Mouse (Mus musculus) layer of hippocampus, postnatal 36 days (tissue): ENCODE measurements around the gene Hunk. TPM values are rescaled to one million over a fixed set of nuclear protein-coding genes. Genes with fewer than 3 reads are reported as not detected.

Experiments
- DNase-seq, 2 experiments: peaks; one replicate each; pipeline ENCODE4 v3.0.0; 2022
- total RNA-seq, 2 experiments: library from RNA; stranded (reverse); gene quantifications; 2 replicates each; pipeline ENCODE4 v1.2.3; 2021

Gene Hunk
- total RNA-seq, 2 experiments from 2014 or later = 24.9 to 25.2 TPM

DNA sequence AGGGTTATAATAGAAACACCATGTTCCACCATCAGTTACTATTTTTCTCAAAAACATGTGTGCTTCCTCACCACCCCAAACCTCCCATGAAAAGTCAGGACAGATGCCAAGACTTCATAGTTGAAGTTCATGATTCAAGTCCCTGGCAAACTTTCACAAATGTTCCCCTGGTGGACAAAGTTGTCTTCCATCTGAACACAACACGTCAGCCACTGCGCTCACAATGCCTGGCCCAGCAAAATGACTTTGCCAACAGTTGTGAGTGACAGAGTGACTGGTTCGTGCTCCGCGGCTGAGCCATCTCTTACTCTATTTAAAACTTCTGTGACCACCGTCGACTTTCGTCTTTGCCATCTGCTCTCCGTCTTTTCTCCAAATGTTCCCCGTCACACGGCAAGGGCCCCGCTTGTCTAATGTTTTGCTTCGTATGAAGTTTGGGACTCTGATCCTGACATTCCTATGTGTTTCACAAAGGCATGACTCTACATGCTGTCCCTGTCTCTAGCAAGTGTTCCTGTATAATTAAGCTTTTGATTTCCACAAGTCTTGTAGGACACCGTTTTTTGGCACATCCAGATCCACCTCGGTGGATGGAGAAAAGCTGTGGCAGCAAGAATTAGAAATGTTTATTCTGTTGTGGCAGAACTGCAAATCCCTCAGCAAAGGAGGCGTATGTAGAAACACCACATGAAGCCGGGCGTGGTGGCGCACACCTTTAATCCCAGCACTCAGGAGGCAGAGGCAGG lies 125.9 kb downstream of the Hunk start:
- peak in 1 of 2 experiments; percentile 26 for DNase-seq

DNA sequence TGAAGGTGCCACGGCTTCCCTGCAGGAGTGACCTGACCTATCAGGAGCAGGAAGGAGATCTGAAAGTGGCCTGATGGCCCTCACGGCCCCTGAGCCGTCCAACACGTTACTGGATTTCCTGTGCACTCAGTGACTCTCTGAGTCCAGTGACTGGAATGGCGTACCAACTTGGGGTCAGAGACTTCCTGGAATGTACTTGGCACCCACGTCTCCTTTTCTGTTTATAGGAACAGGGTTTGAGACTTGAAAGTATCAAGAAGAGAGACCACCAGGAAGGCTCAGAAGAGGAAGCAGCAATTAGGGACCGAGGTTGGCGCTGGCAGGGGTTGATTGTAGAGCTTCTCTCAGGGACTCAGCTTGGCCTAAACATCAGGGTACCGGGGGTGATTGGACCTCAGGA lies 131.2 kb downstream of the Hunk start:
- no peak for DNase-seq

DNA sequence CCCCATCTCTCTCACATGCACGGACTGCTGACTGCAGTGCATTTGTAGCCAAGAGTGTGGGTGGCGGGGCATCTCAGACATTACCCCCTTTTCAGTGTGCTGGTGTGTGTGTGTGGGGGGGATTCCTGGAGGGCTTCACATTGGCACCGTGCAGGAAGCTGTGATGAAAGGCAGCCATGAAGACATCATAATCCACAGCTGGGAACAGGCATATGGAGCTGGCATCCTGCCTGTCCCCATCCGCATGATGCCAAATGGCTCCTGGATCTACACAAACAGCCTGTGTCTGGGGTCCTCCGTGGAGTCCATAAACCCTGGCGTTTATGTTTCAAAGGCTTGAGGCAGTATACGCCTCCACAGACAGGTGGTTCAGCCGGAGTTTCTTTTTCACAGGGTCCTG lies 132.4 kb downstream of the Hunk start:
- DNase-seq = peak in 1 of 2 experiments; percentile 30

DNA sequence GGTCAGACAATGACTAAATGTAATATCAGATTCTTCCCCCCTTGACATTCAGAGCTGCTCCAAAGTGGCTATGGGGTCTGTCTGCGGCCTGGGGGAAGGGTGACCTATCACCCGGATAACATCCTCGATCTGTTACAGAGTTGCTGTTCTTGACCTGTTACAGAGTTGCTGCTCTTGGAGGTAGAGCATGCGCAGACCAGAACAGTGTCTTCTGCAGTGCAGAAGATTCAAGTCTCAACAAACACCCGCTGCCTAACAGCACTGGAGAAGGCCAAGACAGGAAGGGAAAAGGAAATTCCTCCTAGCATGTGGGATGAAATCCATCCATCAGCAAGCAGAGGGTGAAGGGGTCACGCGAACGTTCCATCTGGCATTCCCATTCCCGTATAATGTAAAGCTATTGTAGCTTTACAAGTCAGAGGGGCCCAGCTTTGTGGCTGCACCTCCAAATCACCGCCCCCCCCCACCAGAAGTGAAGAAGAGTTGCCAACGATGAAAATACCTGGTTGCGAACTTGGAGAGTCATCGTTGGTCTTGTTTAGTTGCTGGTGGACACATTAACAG lies 133.0 kb downstream of the Hunk start:
- DNase-seq = no peak

DNA sequence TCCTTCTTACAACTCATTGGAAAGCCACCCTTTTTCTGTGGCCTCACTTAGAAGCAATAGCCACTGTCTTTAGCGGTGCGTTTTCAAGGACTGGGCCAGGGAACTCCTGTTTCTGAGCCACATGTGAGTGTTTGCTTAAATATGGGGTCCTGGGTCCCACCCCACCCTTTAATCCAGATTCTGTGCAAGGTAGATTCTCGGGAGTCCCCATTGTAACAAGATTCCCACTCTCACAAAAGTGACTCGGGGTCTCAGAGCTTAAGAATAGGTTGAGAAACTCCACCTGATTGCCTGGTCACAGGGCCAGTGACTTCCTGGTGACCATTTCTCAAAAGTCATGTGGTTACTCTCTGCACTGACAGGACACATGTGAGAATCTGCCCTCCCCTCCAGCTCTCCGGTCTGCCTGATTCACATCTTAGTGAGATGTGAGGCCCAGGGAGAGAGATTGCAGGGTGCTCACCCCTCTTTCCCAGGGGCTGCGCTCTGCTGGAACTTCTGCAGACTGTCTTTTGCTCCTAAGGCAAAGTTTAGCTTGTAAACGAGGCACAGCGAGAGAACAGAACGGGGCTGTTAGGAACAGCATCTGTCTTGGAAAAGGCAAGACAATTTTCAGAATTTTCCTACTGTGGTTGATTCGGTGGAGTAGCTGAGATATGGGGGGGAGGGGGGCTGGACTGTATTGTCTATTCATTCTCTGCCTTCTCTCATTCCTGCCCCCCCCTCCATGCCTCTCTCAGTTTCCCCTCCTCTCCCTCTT lies 135.6 kb downstream of the Hunk start:
- DNase-seq = no peak

DNA sequence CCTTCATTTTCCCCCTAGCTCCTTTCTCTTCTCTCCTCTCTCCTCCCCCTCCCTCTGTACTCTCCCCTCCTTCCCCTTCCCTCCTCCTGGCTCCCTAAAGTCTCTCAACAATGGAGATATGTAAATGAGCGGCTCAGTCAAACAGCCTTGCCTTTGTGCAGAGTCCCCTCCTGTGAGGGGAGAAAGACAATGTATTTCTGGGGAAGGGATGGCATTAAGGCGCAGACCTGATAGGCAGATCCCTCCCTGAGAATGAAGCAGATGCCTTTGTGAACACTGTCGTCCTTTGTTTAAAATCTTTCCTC lies 136.1 kb downstream of the Hunk start:
- no peak for DNase-seq

DNA sequence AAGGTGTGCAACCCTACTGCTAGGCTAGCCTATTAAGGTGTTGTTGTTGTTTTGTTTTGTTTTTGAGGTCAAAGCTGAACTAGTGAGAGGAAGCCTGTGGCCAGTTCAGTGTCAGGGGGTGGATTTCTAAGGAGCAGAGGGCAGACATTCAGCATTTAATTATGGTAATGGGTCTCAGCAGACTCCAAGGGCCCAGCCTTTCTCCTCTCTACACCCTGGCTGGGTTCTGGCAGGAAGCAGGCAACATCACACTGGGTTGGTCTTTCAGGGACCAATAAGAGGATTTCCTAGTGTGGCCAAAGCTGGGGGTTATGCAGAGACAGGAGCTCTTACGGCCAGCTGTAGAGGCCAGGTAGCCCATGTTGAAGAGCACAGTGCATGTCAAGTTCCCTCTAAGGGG lies 136.8 kb downstream of the Hunk start:
- no peak for DNase-seq

DNA sequence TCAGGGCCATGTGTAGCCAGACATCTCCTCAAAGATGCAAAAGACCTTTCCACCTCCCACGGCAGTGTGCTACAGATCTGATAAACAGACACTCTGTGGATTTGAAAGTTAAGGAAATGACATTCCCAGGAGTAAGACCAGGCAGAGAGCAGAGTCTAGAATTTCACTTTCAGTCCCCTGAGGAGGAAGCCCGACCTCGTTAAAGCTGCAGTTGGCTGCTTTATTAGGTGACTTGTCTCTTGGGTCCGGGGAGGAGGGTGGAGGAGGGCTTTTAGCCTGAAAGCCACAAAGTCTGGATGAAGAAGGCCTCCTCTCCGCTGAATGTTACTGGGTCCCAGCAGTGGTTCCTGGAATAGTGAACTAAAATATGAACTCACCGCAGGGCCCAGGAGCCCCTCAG lies 137.6 kb downstream of the Hunk start:
- DNase-seq = no peak

DNA sequence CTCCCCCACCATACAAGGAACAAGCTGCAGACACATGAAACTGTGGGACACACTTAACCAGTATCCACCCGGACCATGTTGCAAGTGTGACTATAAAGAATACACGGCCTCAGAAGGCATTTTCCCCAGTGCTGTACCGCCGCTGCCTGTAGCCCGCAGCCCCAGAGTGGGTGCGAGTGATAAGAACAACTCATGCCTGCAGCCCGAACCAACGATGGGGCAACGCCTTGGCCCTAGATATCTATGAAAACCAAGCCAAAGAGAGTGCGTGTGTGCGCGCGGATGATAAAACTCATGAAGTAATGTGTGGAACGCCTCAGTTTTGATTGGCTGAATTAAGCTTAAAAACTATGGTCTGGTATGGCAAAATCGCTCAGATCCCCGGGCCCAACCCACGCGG lies 138.1 kb downstream of the Hunk start:
- DNase-seq = no peak

DNA sequence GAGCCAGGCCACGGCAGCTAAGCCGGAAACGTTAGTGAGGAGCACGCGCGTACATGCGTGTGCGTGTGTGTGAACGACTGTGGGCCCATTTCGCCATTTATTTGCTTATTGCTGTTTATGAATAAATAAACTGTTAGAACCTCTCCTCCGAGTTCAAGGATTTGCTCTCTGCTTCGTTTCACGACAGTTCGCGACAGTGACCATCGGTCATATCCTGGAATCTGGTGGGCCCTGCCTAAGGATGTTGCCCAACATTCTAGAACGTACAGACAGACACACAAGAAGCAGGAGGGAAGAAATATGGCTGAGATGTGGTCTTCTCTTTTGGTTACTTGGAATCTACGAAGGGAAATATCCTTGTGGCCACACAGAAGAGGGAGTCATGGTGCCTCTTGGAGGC lies 138.6 kb downstream of the Hunk start:
- no peak for DNase-seq

DNA sequence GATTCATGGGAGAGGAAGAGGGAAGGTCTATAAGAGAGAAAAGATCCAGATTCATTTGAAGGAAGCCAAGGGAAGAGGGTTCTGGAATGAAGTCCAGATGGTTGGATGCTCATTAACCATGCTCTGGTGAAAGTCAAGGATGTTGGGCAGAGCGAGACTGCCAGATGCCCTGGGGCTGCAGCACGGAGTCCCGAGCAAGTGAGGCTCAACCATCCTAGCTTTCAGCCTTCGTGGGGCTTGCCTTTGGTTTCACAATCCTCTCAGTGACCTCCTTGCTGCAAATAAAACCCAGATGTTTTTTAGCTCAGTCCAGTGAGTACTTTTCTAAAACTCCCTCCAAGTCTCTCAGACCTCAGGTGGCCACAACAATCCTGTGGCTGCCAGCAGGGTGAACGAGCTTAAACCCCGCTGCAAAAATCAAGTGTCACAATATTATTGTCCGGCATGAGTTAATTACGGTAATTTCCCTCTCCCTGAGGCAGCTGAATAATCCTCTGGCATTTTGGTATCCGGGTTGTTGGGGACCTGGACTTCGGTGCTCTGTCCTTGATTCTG lies 147.4 kb downstream of the Hunk start:
- no peak for DNase-seq

DNA sequence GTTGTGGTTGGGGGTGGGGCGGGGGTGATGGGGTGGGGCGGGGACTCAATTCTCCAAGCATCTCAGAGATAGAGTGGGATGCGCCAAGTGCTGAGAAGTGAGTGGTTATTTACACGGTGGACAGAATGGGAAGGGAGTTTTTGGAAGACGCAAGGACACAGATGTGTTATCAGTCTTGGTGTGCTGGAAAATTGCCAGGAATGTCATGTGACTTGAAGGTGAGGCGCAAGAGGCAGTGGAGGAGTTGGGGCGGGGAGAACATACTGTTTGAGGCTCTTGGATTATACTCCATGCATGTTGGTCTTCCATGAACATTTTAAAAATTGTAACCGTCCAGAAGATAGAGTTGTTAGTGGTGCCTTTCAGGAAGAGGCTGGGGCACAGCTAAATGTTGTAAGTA lies 148.8 kb downstream of the Hunk start:
- DNase-seq = no peak

DNA sequence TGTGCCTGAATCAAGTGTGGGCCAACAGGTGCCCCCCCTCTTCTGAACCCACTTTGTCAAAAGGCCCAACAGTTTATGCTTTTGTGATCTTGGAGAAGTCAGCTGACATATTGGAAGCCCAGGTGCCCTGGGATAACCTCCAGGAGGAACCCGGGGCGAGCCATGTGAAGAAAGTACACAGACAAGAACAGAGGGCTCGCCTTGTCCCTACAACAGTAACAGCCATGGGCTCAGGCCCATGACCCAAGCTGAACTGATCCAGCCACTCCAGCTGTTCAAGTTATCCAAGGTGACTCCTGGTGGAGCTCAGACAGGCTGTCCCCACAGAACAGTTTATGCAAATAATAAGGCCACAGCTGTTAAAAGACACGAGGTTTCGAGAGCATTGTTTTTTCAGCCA lies 153.1 kb downstream of the Hunk start:
- no peak for DNase-seq

DNA sequence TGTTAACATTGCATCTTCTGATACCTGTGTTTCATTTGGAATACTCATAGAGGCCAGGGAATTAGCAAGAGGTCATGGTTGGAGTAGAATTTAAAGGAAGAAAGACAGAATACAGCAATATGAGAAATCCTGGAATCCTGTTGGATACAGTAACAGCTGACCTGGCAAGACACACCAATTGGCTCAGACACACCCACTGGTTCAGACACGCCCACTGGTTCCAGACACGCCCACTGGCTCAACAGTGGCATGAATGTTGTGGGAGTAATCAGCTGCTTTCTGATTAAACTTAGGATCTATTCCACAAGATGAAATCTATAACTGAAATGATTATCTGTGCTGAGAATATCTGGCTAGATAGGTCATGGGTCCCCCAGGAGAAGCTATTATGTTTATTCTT lies 155.4 kb downstream of the Hunk start:
- DNase-seq = no peak

DNA sequence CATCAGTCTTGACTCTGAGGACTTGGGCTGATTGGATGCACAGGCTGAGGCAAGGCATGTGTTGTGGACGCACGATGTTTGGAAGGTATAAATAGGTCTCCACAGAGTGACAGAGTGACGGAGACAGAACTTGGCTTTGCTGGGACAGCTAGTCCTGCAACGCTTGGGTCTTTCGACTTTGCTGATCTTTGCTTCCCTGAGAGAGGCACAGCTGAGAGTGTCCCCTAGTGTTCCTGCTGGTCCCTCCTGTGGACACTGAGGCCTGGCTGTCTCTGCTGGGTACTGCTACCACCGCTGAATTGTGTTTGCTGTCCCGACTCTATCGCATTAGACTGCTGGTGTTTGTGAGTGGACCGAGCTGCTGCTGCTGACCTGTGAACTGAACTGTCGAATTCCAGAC lies 156.6 kb downstream of the Hunk start:
- no peak for DNase-seq

DNA sequence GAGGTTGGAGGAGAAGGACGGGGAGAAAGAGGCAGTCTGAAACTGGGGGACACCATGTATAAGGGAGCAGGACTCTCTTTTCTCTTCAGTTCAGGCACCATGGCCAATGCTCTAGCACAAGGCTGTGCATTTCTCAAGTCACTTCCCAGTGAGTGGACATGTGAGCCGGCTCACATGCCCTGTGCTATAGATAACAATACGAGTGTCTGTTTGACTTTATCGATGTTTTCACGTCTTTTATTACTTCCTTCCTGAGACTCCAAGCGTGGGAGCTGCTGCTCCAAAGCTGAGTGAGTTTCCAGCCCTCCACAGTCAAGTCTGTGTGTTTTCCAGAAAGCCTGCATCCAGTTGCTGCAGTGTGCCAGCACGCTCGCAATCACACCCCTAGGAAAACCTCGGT lies 158.4 kb downstream of the Hunk start:
- no peak for DNase-seq

DNA sequence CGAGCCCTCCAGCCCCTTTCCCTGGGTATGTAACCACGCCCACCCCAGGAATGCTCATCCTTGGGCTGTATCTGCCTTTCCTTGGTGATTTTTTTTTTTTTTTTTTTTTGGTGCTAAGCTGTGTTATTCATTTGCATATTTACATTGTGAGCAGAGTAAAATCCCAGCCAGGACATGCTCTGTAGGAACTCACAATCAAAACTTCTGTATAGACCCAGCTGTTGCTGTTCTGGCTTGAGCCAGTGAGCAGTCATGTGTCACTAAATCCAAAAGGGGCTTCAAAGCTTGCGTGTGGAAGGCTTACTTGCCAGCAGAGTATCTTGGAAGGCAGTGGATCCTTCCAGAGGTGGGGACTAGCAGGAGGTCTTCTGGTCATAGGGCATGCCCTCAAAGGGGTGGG lies 159.7 kb downstream of the Hunk start:
- no peak for DNase-seq

DNA sequence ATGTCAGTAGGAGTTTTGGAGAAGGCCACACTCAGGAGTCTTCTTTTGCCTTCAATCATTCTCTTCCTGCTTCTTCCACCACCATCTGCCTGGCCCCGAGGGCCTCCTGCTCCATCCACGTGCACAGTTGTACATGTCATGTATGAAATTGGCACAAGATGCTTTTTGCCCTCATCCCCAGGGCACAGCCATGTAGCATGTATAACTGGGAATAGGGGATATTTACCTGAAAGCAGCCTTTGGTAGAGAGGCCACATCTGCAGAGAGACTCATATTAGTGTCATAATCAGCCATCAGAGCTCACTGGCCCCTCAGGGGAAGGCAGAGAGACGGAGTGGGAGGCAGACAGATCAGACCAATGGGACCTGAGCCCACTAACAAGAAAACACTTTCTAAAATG lies 160.8 kb downstream of the Hunk start:
- no peak for DNase-seq

DNA sequence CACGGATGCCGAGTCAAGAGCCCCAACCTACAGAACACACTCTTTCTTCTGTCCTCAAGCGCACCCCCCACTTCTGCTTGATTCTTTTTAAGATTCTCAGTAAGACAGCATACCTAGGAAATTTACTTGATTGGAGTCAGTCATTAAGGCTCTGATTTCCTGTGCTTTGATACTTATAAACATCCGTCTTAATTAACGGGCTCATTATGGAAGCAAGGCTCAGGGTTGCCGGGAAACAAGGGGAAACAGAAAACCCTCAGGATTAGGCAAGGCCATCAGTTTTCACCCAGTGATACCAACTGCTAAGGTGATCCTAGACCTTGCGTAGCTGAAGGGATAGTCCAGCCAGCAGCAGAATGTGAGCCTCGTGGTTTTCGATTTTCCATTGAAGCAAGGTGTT lies 162.2 kb downstream of the Hunk start:
- no peak for DNase-seq
